Mouse (Mus musculus) thymus, adult 2 months (tissue): ENCODE data around the gene Arl11.

ENCODE experiments used
- CTCF ChIP-seq: fragments of 200-500 bp; IDR thresholded peaks from 2 replicates; pipeline ENCODE4 v1.5.1; 2012; ENCODE audit warnings: mild to moderate bottlenecking, control low read depth, low read length, moderate library complexity, borderline replicate concordance; ENCODE audit not compliant: control insufficient read depth, poor library complexity, insufficient read depth; ENCODE audit errors: extremely low read depth
- POLR2A ChIP-seq: fragments of 200-500 bp; IDR thresholded peaks from 2 replicates; pipeline ENCODE4 v1.6.1; 2012; ENCODE audit warnings: mild to moderate bottlenecking, low read length, control low read depth, moderate library complexity; ENCODE audit not compliant: control insufficient read depth, poor library complexity, insufficient read depth; ENCODE audit errors: extremely low read depth

- TF ChIP-seq CTCF = no peak
- no peak for TF ChIP-seq POLR2A
These were observed 5.5 kb upstream of the Arl11 start for GRCm38 (mm10) chr14:61303969-61304609.
